Comparison of ENCODE assay signal across 8 mouse cellular contexts in the genomic region with DNA sequence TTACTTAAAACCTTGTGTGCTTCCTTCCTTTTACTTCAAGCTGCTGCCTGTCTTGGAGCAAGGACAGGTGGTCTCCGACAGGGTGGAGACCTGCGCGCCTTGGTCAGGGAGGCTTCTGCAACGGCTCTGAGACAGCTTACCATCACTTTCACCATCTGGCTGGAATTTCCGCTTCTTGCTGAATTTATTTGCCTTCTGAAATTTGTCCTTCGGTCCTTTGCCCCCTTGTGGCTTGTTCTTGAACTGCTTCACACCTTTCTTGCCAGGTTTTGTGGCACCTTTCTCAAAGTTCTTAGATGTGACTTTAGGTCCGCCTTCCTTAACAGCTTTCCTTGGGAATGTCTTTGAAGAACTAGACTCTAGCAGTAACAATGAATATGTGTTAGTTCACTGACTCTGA. TPM values are rescaled to one million over a fixed set of nuclear protein-coding genes. Genes with fewer than 3 reads are reported as not detected.
A peak's percentile ranks its signal among the peaks of the same experiment; 100 is the strongest.
DNase-seq lines count a peak whose midpoint lies in the region; ATAC-seq and TF ChIP-seq lines count a peak whose summit lies in the region.

No protein-coding gene starts in this region.

- no peaks in the 10 kb centered on the region for H3K27me3 ChIP-seq in heart, embryonic 12.5 days (replicated peaks)
- H3K27me3 ChIP-seq in midbrain, postnatal 0 days (ENCODE audit: insufficient read depth, low read length), result no peaks in the 10 kb centered on the region

- H3K9me3 ChIP-seq in heart, embryonic 12.5 days (replicated peaks), result no peaks in the 10 kb centered on the region
- no peaks in the 10 kb centered on the region for H3K9me3 ChIP-seq in midbrain, postnatal 0 days (ENCODE audit: low read length)

- TF ChIP-seq CTCF in midbrain, postnatal 0 days (IDR thresholded peaks at IDR 0.05), result peak; percentile 84

- H3K36me3 ChIP-seq in heart, embryonic 12.5 days, result peaks cover 42% of the 10 kb centered on the region
- peaks cover 26% of the 10 kb centered on the region for H3K36me3 ChIP-seq in midbrain, postnatal 0 days (ENCODE audit: insufficient read depth, low read length)

- no peak overlapping the region for H3K27ac ChIP-seq in heart, embryonic 12.5 days (ENCODE audit: poor library complexity, severe bottlenecking)
- no peak overlapping the region for H3K27ac ChIP-seq in midbrain, postnatal 0 days (ENCODE audit: low read depth, low read length)

- H3K4me1 ChIP-seq in heart, embryonic 12.5 days (replicated peaks), result peaks cover 9% of the 10 kb centered on the region
- peaks cover 6% of the 10 kb centered on the region for H3K4me1 ChIP-seq in midbrain, postnatal 0 days (ENCODE audit: insufficient read depth, low read length)

- intact Hi-C loops in heart, postnatal 36 days (cut with DNase I), result loop anchor here (5.0 kb wide), 5 partner anchors 298 to 708 kb away; no protein-coding TSS in a partner anchor

- peak; percentile 32 to 37 for DNase-seq in heart, postnatal 36 days
- DNase-seq in urinary bladder, postnatal 25 days (ENCODE audit: low spot score), result peak; percentile 28
- no peak for DNase-seq in urinary bladder, postnatal 4 days (ENCODE audit: low spot score in 2 of 2)
- DNase-seq in cerebellum, adult 9-10 months, result peak; percentile 73
- DNase-seq in kidney, postnatal 10 days, result peak; percentile 74
- DNase-seq in midbrain, postnatal 0 days (ENCODE audit: low spot score), result peak; percentile 71

- 74% methylated on average over 7 of the region's 7 CpGs for WGBS in heart, embryonic 12.5 days
- 63% methylated on average over 7 of the region's 7 CpGs for WGBS in midbrain, postnatal 0 days

- no peak for ATAC-seq in heart, embryonic 12.5 days (ENCODE audit: insufficient number of reproducible peaks, low FRiP score)
- no peak for ATAC-seq in midbrain, postnatal 0 days (ENCODE audit: low FRiP score)
- no peak for ATAC-seq in megakaryocyte progenitor cell, adult 5-6 weeks (replicated peaks; ENCODE audit: poor library complexity)

- H3K4me3 ChIP-seq in heart, embryonic 12.5 days, result no peak overlapping the region
- no peak overlapping the region for H3K4me3 ChIP-seq in midbrain, postnatal 0 days (ENCODE audit: low read depth, low read length)

- no peak overlapping the region for H3K9ac ChIP-seq in heart, embryonic 12.5 days
- H3K9ac ChIP-seq in midbrain, postnatal 0 days (replicated peaks; ENCODE audit: low read length, poor library complexity, severe bottlenecking), result no peak overlapping the region

- H3K4me2 ChIP-seq in heart, embryonic 12.5 days, result no peak overlapping the region
- H3K4me2 ChIP-seq in midbrain, postnatal 0 days (ENCODE audit: low read depth, low read length, poor library complexity, severe bottlenecking), result no peak overlapping the region

RNA-seq across cellular contexts. Expression of a gene that starts 4.0 kb away (rescaled TPM):
- total RNA-seq in heart, postnatal 36 days (2021), result 10 to 100 TPM; 30.3 to 33.1 TPM
- polyA plus RNA-seq in heart, embryonic 12.5 days (2016; fragmentation: Nextera tagmentation; extraction: Ambion mirVana), result 56.6 and 61.7 TPM in 2 replicates
- 19.8 and 24.8 TPM in 2 replicates for total RNA-seq in midbrain, postnatal 0 days (2014; rRNA removed)
- polyA plus RNA-seq in midbrain, postnatal 0 days (2015; fragmentation: Nextera tagmentation; extraction: Ambion mirVana), result 44.1 and 56.9 TPM in 2 replicates
- 201 and 209 TPM in 2 replicates for total RNA-seq in megakaryocyte progenitor cell, adult 5-6 weeks (2015)
- 155 and 169 TPM in 2 replicates for total RNA-seq in megakaryocyte progenitor cell, adult 5-6 weeks (2017)

Comparison
In these comparisons a context has a peak if more than half of its experiments do, and no peak if none do; other contexts are left out.
1. DNase-seq: peak in heart, postnatal 36 days (2 of 2), urinary bladder, postnatal 25 days (single experiment), cerebellum, adult 9-10 months (single experiment), kidney, postnatal 10 days (single experiment) and midbrain, postnatal 0 days (single experiment); none in urinary bladder, postnatal 4 days (0 of 2).